Mouse (Mus musculus) liver, embryonic 13.5 days (tissue): ENCODE measurements around the gene Caln1. TPM values are rescaled to one million over a fixed set of nuclear protein-coding genes. Genes with fewer than 3 reads are reported as not detected.

Experiments used
- ATAC-seq: fragments of 200-750 bp; cut with Nextera tagmentation; 2 replicates; pipeline ENCODE4 v1.8.0; 2017; ENCODE audit warnings: low read depth, mild to moderate bottlenecking, moderate number of reproducible peaks, moderate library complexity
- DNase-seq: peaks from one replicate; pipeline ENCODE4 v3.0.0; 2022
- H3K27ac ChIP-seq: fragments of 300-500 bp; sonication (generic); 2 replicates; pipeline ENCODE4 v1.5.1; 2015; ENCODE audit warnings: moderate library complexity, mild to moderate bottlenecking, inconsistent platforms
- H3K27me3 ChIP-seq: fragments of 300-500 bp; sonication (generic); 2 replicates; pipeline ENCODE4 v1.6.1; 2015; ENCODE audit warnings: mild to moderate bottlenecking, inconsistent platforms
- H3K36me3 ChIP-seq: fragments of 300-500 bp; sonication (generic); 2 replicates; pipeline ENCODE4 v1.6.1; 2015; ENCODE audit warnings: mild to moderate bottlenecking, inconsistent platforms
- H3K4me1 ChIP-seq: fragments of 300-500 bp; sonication (generic); replicated peaks from 2 replicates; pipeline ENCODE4 v1.6.1; 2015; ENCODE audit warnings: inconsistent platforms
- H3K4me2 ChIP-seq: fragments of 300-500 bp; sonication (generic); 2 replicates; pipeline ENCODE4 v1.6.1; 2015; ENCODE audit warnings: inconsistent platforms, mild to moderate bottlenecking, moderate library complexity
- H3K4me3 ChIP-seq: fragments of 300-500 bp; sonication (generic); replicated peaks from 2 replicates; pipeline ENCODE4 v1.5.1; 2015; ENCODE audit warnings: mild to moderate bottlenecking, inconsistent platforms
- H3K9ac ChIP-seq: fragments of 300-500 bp; sonication (generic); 2 replicates; pipeline ENCODE4 v1.6.1; 2015; ENCODE audit warnings: mild to moderate bottlenecking, inconsistent platforms
- H3K9me3 ChIP-seq: fragments of 300-500 bp; sonication (generic); replicated peaks from 2 replicates; pipeline ENCODE4 v1.6.1; 2016; ENCODE audit warnings: inconsistent platforms
- WGBS: fragments of 180-500 bp; shearing (Covaris S2); methylation state at CpG from one replicate; pipeline ENCODE4 v1.1.7; 2015; ENCODE audit not compliant: insufficient replicate concordance; 5-methylcytosine and 5-hydroxymethylcytosine counted together
- polyA plus RNA-seq: library from polyadenylated mRNA; unstranded; fragments of >200 nt; fragmentation: Nextera tagmentation; extraction: Ambion mirVana; gene quantifications from 2 replicates; pipeline ENCODE4 v1.2.1, GENCODE M21; 2015

Gene Caln1
- polyA plus RNA-seq, 1 experiment from 2014 or later, result not detected

DNA sequence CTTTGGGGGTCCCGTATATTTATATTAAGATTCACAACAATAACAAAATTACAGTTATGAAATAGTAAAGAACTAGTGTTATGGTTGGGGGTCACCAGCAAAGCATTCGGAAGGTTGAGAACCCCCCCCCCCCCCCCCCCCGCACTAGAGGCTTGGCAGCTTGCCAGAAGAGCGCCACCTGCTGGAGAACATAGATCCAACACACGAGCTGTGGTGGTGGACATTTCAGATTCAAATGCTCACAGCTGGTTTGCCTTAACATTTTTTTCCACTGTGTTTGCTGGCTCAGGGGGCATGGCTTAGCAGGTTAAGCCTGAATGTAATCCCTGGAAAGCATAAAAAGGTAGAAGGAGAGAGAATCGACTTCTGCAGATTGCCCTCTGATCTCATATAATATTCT lies 490.5 kb downstream of the Caln1 start:
- Histone ChIP-seq H3K27ac (no peak overlapping the region), H3K36me3 (no peaks in the 10 kb centered on the region), H3K9me3 (no peaks in the 10 kb centered on the region), H3K9ac (no peak overlapping the region), H3K4me2 (no peak overlapping the region), H3K4me3 (no peak overlapping the region), H3K4me1 (no peaks in the 10 kb centered on the region; the same call in 1 of the 2 replicates), H3K27me3 (no peaks in the 10 kb centered on the region)
- no peak for DNase-seq
- 26% methylated on average over 6 of the region's 6 CpGs for WGBS
- ATAC-seq, result no peak

DNA sequence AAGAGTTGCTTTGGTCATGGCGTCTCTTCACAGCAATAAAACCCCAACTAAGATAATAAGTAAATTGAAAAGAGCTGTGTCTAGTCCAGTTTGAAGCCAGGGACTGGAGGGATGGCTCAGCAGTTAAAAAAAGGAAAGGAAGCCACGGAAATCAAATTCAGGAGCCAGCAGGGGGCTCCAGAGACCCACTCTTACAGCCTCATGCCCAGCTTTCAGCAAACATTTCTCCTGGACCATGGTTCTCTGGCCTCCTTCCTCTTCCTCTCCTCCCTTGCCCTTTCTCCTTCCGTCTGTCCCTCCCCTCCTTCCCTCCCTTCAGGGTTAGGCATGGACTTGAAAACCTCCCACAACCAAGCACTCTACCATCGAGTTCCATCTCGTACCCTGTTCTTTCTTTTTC lies 493.0 kb downstream of the Caln1 start:
- no peak for ATAC-seq
- Histone ChIP-seq H3K4me2 (no peak overlapping the region), H3K9me3 (no peaks in the 10 kb centered on the region), H3K27me3 (no peaks in the 10 kb centered on the region), H3K4me3 (no peak overlapping the region), H3K9ac (no peak overlapping the region), H3K36me3 (no peaks in the 10 kb centered on the region), H3K27ac (no peak overlapping the region), H3K4me1 (no peaks in the 10 kb centered on the region; the same call in 1 of the 2 replicates)
- DNase-seq, result no peak
- WGBS, result 42% methylated on average over 5 of the region's 5 CpGs

DNA sequence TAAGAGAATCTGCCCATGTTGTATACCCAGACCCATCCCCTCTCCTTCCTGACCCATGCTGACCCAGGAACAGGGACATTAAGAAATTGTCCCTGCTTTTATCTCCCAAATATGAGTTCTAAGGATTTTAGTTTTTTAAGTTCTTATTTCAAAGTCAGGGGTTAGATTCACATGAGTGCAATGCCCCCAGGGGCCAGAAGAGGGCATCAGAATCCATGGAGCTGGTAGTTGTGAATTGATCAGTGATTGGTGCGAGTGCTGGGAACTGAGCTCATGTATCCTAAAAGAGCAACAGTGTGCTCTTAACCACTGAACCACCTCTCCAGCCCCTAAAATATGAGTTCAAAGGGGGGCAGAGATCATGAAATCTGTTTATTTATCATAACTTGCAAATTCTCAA lies 500.6 kb downstream of the Caln1 start:
- no peak for ATAC-seq
- no peak for DNase-seq
- WGBS, result 55% methylated on average over 1 of the region's 1 CpGs
- no peaks in the 10 kb centered on the region for H3K4me1 ChIP-seq
- no peak overlapping the region for H3K4me3 ChIP-seq
- H3K27me3 ChIP-seq, result no peaks in the 10 kb centered on the region
- no peak overlapping the region for H3K4me2 ChIP-seq
- H3K36me3 ChIP-seq, result no peaks in the 10 kb centered on the region
- H3K27ac ChIP-seq, result no peak overlapping the region
- H3K9me3 ChIP-seq, result no peaks in the 10 kb centered on the region; the same call in 1 of the 2 replicates
- no peak overlapping the region for H3K9ac ChIP-seq

DNA sequence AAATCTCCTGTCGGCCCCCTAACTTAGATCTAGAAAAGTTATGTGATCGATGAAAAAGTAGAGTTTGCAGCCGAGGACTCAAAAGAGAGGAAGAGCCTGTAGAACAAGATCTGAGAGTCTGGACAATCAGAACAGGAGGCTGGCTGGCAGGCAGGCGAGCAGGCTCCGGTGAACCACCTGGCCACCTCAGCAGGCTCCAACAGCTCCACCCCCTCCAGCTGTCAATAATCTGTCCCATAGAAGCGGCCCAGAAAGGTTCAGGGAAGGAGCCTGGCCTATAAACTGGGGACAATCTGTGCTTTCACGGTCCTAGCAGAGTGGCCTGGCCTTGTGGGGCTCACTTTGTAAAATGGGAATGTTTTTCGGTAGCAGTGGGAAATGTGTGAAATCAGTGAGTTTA lies 501.8 kb downstream of the Caln1 start:
- no peaks in the 10 kb centered on the region for H3K4me1 ChIP-seq
- H3K9me3 ChIP-seq, result no peaks in the 10 kb centered on the region; the same call in 1 of the 2 replicates
- no peak for ATAC-seq
- no peaks in the 10 kb centered on the region for H3K36me3 ChIP-seq
- no peaks in the 10 kb centered on the region for H3K27me3 ChIP-seq
- H3K27ac ChIP-seq, result no peak overlapping the region
- DNase-seq, result no peak
- H3K9ac ChIP-seq, result no peak overlapping the region
- no peak overlapping the region for H3K4me2 ChIP-seq
- no peak overlapping the region for H3K4me3 ChIP-seq
- 48% methylated on average over 8 of the region's 8 CpGs for WGBS

DNA sequence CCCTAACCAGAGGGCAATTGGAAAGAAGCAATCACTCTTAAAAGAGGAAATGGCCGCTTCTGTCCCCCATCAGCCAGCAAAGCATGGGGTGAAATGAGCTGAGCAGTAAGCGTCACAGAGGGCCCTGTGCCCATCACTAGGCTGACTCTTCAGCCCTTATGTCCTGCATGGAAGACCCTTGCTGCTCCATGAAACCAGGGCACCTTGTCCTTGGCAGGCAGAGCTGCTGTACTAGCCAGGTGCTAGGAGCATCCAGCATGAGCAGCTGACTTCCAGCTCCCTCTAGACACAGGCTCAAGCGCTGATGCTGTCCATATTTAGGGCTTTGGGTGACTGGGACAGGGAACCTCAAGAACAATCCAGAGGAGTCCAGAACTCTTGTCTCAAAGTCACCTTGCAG lies 506.1 kb downstream of the Caln1 start:
- DNase-seq (no peak), ATAC-seq (no peak)
- 63% methylated on average over 3 of the region's 3 CpGs for WGBS
- H3K4me3 ChIP-seq, result no peak overlapping the region
- H3K27me3 ChIP-seq, result no peaks in the 10 kb centered on the region
- no peak overlapping the region for H3K4me2 ChIP-seq
- H3K27ac ChIP-seq, result no peak overlapping the region
- no peaks in the 10 kb centered on the region for H3K36me3 ChIP-seq
- H3K9ac ChIP-seq, result no peak overlapping the region
- H3K9me3 ChIP-seq, result peaks cover 14% of the 10 kb centered on the region
- no peaks in the 10 kb centered on the region for H3K4me1 ChIP-seq

DNA sequence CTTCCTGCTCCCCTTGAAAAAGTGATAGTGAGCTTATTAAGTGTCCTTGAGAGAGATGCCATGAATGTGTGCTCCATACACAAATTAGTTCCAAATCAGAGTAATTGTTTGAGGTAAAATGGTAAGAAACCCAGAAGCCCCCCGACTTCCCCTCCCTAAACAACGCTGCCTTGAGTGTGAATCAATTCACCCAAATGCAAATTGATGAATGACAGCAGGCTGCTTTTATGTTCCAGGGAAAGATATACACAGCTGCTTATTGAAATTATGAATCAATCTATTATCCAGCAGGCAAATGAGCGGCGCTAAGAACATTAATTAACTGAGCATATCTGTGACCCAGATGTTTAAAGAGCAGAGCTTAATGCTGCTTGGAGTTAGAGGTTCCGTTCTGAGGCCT lies 511.1 kb downstream of the Caln1 start:
- H3K4me2 ChIP-seq, result no peak overlapping the region
- no peak for ATAC-seq
- H3K36me3 ChIP-seq, result no peaks in the 10 kb centered on the region
- H3K9me3 ChIP-seq, result peaks cover 23% of the 10 kb centered on the region
- no peak overlapping the region for H3K27ac ChIP-seq
- no peaks in the 10 kb centered on the region for H3K4me1 ChIP-seq
- no peaks in the 10 kb centered on the region for H3K27me3 ChIP-seq
- no peak overlapping the region for H3K4me3 ChIP-seq
- DNase-seq, result no peak
- H3K9ac ChIP-seq, result no peak overlapping the region
- 73% methylated on average over 5 of the region's 5 CpGs for WGBS

DNA sequence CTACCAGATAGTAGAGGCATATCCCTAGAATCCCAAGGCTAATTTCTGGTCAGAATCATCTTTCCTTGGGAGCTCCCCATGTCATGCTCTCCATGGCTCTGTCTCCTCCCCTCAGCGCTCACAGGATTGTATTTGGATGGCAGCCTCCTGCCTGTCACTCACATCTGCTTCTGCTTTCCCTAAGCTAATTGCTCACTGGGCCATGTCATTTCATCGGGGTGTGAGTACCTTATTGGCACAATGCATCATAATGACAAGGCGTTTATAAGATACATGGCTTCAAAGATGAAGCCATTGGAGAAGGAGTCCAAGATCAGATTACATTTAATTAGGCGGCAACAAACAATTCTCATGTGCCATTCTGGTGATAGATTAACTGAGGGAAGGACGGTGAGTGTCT lies 522.5 kb downstream of the Caln1 start:
- H3K9me3 ChIP-seq, result no peaks in the 10 kb centered on the region
- H3K9ac ChIP-seq, result no peak overlapping the region
- no peaks in the 10 kb centered on the region for H3K36me3 ChIP-seq
- 62% methylated on average over 5 of the region's 5 CpGs for WGBS
- H3K4me1 ChIP-seq, result no peaks in the 10 kb centered on the region
- H3K27me3 ChIP-seq, result no peaks in the 10 kb centered on the region
- no peak for ATAC-seq
- H3K27ac ChIP-seq, result no peak overlapping the region
- H3K4me2 ChIP-seq, result no peak overlapping the region
- DNase-seq, result no peak
- H3K4me3 ChIP-seq, result no peak overlapping the region

DNA sequence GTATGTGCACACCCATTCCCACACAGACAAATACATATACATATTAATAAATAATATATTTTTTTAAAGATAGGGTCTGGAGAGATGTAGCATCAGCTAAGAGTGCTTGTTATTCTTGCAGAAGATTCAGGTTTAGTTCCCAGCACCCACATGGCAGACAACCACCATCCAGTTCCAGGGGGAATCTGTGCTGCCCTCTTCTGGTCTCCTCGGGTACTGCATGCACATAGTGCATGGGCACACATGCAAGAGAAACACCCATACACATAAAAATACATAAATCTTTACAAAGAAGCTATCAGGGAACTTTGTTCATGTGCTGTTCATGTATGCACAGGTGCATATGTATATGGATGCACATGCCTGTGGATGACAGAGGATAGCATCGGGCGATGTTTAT lies 526.7 kb downstream of the Caln1 start:
- no peak for DNase-seq
- ATAC-seq, result no peak
- Histone ChIP-seq H3K4me1 (no peaks in the 10 kb centered on the region), H3K27me3 (no peaks in the 10 kb centered on the region), H3K9ac (no peak overlapping the region), H3K4me2 (no peak overlapping the region), H3K27ac (no peak overlapping the region), H3K9me3 (0 out of 2 replicates have a peak, but pooled peaks cover 5% of the 10 kb centered on the region), H3K4me3 (no peak overlapping the region), H3K36me3 (no peaks in the 10 kb centered on the region)
- 79% methylated on average over 3 of the region's 3 CpGs for WGBS

Other genes starting within 250 kb of the Caln1 start
- 5.5 and 7.1 TPM in 2 replicates for gene Kctd7, start 224.6 kb upstream of the Caln1 start, polyA plus RNA-seq
- 26.0 and 30.7 TPM in 2 replicates for gene Rabgef1, start 197.7 kb upstream of the Caln1 start, polyA plus RNA-seq
- gene Tmem248, start 152.4 kb upstream of the Caln1 start, polyA plus RNA-seq, result 30.7 and 34.4 TPM in 2 replicates
- 55.0 and 64.9 TPM in 2 replicates for gene Sbds, start 113.9 kb upstream of the Caln1 start, polyA plus RNA-seq
- gene Tyw1, start 113.8 kb upstream of the Caln1 start, polyA plus RNA-seq, result 16.0 and 18.0 TPM in 2 replicates
- gene A330070K13Rik, start 15.2 kb downstream of the Caln1 start, polyA plus RNA-seq, result not detected in 2 replicates